19 mouse cellular contexts compared by ENCODE assay signal in genomic region chr8:87984032-87984431, GRCm38 (mm10). TPM values are rescaled to one million over a fixed set of nuclear protein-coding genes. Genes with fewer than 3 reads are reported as not detected.
"Had no signal": no experiment of that assay in that cellular context is flagged by ENCODE, and none has a peak within 500 bp of the region (broad histone marks: within the 10 kb centered on the region; RNA-seq: fewer than 3 reads in every experiment).

No protein-coding gene starts in this region.

- H3K27ac ChIP-seq: kidney, postnatal 0 days; limb, embryonic 12.5 days; liver, embryonic 13.5 days; neural tube, embryonic 13.5 days had no signal

- H3K4me3 ChIP-seq: limb, embryonic 12.5 days; liver, embryonic 13.5 days; neural tube, embryonic 13.5 days had no signal

- H3K9me3 ChIP-seq: limb, embryonic 12.5 days; liver, embryonic 13.5 days; neural tube, embryonic 13.5 days had no signal

- H3K4me2 ChIP-seq: limb, embryonic 12.5 days; liver, embryonic 13.5 days; midbrain, embryonic 11.5 days; neural tube, embryonic 13.5 days had no signal

- DNase-seq: kidney, postnatal 36 days; layer of hippocampus, adult 9-11 months; layer of hippocampus, postnatal 36 days; liver; liver, embryonic 13.5 days; liver, postnatal 0 days; lung, postnatal 36 days; retina, postnatal 1 day; right cerebral cortex, postnatal 4 days; spleen, adult 18-20 months; thymus, adult 18-20 months; thymus, postnatal 14 days had no signal

- H3K4me1 ChIP-seq: liver, embryonic 13.5 days; neural tube, embryonic 13.5 days had no signal

- ATAC-seq: liver, postnatal 0 days; lung, postnatal 0 days; midbrain, embryonic 16.5 days had no signal

- H3K9ac ChIP-seq: limb, embryonic 12.5 days; liver, embryonic 13.5 days; liver, postnatal 0 days; neural tube, embryonic 13.5 days had no signal

- H3K36me3 ChIP-seq: limb, embryonic 12.5 days; liver, embryonic 13.5 days; neural tube, embryonic 13.5 days had no signal

- H3K27me3 ChIP-seq: limb, embryonic 12.5 days; liver, embryonic 13.5 days; neural tube, embryonic 13.5 days had no signal

RNA-seq across cellular contexts. Expression of gene Zfp423, which starts 24.6 kb away (rescaled TPM):
- total RNA-seq: megakaryocyte progenitor cell, adult 5-6 weeks had no signal
